Mouse (Mus musculus) cerebellum, adult 8-10 months (tissue): ENCODE measurements around the gene Hoxd3.

Experiments used
- DNase-seq: peaks from one replicate; pipeline ENCODE4 v3.0.0; 2022

The Hoxd3 gene

GRCm38 (mm10) chr2:74711721-74712621 is at the start of gene Hoxd3, which contains the start of gene Hoxd4:
Gene Hoxd3, plus strand, starts transcription at chr2:74711927.
Gene Hoxd4, plus strand, starts transcription at chr2:74711929.
- no peak for DNase-seq

DNA sequence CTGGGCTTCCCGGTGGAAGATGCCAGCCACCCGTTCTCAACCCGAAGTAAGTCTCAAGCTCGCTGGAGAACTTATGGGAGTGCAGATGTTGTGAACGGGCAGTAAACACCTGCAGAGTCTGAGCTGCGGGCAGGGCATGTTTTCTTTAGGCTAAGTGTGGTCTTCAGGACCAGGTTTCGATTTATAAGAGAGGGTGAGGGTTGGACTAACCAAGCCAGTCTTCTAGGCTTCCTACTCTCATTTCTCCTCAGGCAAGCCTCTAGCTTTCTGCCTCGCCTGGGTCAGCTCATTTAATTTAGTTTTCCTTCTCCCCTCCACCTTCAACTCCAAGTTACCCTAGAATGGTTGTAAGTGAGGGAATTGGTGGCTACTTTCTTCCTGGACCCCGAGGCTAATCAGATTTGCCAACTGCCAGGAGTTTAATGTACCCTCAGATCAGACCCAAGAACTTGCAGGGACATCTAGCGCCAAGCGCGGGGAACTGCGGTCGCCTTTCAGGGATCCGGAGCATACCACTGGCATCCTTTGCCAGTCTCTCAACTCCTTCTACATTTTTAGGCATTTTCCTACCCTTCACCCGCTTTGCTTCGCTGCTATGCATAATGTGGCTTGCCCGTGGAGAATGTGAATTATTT is 48.3 kb upstream of the Hoxd3 start:
- DNase-seq, result no peak

DNA sequence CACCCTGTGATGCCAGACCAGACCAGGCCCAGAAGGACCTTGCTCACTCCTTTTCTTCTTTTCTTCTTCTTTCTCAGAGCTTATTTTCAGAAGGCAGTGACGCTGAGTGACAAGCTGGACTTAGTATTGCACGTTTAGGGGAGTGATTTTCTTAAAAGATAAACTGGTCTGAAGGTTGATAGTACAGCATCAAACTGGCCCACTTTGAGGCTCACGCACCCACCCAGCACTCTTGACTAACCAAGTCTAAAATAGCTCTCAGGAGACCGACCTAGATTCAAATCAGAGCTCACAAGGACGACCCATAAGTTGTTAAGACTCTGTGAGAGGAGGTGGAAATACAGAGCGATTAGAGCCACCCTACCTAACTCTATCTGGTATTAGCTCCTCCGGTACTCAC is 45.3 kb upstream of the Hoxd3 start:
- DNase-seq, result no peak

DNA sequence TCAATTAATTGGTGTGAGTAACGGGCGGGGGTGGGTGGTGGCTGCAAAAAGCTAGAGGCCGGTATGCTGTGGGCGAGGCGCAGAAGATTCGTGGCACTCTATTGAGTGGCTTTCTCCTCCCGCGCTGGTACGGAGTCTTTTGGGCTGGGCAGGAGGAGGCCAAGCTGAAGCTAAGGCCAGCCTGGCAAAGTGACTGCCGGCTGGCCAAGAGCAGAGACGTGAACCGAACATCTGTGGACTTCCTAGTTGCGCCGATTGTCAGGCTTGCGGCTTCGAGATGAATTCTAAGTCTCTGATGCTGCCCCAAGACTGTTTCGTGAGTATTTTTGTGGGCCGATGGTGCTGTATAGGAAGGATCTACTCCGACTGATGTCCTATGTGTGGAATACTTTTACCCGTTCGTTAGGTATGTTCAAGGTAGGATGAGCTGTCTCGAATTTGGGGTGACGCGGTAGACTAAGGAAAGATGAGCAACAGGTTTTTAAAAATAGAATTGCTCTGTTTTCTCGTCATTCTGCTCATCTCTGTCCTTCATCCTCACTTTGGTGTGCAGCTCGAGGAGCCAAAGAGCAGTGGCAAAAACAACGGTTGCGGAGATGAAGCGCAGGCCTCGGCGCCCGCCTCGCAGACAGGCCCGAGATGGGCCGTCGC is 44.4 kb upstream of the Hoxd3 start:
- DNase-seq, result no peak

DNA sequence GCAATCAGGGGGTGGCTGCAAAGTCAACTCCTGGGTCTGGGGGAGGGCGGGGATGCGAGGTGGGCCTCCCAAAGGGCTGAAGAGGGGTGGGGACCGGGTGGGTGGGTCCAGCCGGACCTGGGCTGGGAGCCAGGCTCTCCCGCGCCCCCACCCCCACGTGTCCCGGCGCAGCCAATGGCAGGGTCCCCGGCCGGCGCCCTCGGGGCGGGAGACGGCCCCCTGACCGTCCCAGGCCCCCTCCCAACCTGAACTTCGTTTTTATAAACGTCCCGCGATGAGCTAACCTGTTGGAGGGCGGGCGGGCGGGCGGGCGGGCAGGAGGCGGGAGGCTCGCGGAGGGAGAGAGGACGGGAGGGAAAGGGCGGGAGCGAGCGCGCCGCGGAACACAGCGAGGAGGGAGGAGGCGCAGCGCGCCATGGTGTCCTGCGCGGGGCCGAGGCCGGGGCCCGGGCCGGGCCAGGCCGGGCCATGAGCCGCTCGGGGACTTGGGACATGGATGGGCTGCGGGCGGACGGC is 43.8 kb upstream of the Hoxd3 start, which contains the start of gene Hoxd13:
Gene Hoxd13, plus strand, starts transcription at position 469 of the 516 bp plus-strand sequence.
- no peak for DNase-seq

GRCm38 (mm10) chr2:74668370-74669229 is 43.1 kb upstream of the Hoxd3 start:
- DNase-seq, result no peak

DNA sequence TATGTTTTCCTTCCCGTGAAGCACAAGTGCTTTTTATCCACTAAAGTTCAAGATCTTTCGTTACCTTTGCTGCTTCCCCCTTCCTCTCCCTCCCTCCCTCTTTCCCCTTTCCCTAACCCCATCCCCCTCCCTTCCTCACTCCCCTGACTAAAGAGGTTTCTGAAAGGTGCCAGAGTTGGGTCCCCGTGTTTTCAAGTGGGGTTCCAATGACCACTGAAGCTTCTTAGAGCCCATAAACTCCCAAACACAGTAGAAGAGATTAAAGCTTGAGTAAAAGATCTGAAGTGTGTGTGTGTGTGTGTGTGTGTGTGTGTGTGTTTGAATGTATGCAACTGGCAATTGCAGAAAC is 42.5 kb upstream of the Hoxd3 start:
- no peak for DNase-seq

GRCm38 (mm10) chr2:74669650-74670235 is 42.0 kb upstream of the Hoxd3 start:
- DNase-seq, result no peak

DNA sequence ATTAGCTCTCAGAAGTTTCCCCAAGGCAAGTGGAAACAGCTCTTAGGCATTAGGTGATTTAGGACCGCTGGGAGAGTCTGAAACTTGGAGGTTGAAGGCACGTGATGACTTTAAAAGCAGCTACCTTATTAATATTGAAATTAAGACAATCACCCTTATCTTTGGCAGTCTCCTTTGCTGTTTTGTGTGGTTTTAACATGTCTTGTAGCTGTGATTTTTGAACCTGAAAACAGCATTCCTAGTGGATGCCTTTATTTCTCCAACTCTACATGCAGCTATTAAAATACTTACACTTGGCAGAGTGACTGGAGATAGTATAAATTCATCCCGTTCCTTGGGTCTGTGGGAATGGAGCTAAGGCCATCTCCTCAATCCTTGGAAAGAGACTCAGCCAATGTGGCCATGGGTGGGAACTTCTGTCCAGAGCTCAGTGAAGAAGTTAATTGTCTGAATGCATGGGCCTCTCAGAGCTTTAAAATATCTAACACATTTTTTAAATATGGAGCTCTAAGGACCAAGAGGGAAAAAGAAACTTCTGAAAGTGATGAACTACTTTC is 41.0 kb upstream of the Hoxd3 start:
- DNase-seq, result no peak

DNA sequence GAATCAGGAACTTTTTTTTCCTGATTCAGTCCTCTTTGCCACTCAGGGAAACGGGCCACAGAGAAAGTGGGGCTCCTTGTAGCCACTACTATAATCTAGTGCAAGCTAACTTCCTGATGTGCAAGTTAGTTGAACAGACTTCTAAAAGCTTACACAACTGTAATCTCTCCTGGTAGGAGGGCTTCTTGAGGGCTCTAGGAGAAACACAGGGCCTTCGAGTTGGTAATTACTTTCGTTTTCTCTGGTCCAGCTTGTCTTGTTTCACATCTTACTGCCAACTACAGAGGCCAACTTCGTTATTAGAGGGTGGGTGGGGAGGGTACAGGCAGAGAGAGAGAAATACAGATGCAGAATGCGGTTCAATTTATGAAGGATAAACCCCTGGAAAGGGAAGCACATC is 39.9 kb upstream of the Hoxd3 start:
- no peak for DNase-seq

DNA sequence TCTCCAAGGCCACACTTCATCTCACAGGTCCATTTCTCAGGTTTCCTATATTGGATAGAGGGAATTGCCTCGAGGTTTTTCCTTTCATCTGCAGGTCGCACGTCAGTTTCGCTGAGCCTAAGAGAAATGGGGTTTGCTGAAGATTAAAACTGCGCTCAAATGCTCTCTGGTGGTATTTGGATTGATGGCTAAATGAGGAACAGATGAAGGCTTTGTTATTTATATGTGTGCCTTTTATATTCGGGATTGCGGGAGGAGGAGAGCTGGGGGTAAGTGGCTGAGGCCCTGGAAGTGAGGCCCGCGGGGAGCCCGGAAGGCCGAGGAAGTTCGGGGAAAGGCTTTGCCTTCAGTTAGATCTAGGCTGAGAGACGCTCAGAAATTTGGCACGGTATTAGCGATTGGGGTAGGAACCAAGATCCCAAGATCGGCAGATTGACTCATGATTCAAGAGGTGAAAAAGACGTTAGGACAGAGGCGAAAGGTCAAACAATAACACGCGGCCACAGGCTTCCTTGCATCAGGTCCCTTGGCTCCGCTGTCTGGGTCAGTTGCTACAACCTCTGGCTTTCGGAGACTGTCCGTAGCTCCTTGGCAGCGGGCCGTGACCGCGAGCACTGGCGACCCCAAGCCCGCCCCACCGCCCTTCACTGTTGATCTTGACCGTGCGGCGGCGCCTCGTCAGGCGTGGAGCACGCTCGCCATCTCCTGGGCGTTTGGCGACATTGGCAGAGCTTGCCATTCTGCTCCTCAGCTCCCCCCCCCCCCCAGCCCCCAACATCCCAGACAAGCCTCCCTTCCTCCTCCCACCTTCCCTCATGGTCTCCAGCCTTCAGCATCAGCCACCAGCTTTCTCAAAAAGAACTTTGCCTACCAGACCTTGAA is 39.0 kb upstream of the Hoxd3 start:
- no peak for DNase-seq

DNA sequence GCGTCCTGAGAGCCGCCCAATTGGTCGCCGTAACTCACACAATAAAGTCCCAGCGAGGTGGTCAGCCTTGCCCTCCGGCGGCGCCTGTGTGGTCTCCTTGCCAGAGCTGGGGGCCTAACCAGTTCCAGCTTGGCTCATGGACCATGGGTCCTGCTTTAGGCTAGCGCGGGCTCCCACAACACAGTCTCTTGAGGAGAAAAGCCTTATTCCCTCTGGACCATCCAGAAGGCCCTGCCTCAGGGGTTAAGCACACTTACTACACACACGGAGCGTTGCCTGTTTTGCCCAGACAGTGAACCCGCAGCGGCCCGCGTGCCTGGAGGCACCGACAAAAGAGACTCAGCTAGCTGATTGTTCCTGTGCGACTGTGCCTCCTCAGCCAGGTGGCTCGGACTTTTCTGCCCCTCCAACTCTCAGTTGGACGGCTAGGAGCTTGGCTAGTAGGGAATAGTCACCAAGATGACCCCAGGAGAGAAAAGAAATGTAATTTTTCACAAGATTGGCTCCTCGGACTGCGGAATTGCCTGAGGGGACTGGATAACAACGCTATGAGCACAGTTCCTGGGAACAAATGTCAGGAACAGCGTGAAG is 37.8 kb upstream of the Hoxd3 start:
- DNase-seq, result no peak

GRCm38 (mm10) chr2:74674881-74675665 is 36.7 kb upstream of the Hoxd3 start, which contains the start of gene Hoxd12:
Gene Hoxd12, plus strand, starts transcription at chr2:74675013.
- no peak for DNase-seq

- DNase-seq, result no peak
These were observed 36.0 kb upstream of the Hoxd3 start for GRCm38 (mm10) chr2:74675666-74676282.

DNA sequence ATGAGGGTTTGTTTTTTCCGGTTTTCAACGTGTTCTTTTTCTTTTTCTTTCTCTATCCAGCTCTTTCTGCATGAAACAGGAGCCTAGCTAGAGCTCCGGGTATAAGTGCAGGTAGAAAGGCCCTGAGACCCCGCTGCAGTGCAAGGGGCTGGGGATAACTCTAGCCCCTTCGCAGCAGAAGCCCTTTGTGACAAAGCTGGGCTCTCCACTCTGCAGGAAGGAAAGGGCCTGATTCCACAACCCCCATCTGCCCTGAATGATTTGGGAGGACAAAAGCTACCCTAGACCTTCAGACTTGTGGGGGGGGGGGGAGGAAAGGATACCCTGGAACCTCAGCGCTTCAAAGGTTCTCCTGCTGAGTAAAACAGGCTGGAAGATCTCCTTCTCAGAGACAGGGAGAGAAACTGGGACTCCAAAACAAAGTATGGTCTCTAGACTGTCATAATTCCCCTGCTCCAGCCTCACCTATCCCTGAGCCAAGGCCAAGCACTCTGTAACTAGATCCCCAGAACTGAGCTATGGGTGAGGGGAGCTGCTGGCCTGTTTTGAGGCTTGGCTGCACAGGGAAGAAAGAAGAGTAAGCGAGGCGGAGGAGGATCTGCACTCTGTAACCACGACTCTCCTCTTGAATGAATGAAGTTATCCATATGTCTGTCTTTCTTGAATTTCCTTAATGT is 35.2 kb upstream of the Hoxd3 start:
- DNase-seq, result no peak

DNA sequence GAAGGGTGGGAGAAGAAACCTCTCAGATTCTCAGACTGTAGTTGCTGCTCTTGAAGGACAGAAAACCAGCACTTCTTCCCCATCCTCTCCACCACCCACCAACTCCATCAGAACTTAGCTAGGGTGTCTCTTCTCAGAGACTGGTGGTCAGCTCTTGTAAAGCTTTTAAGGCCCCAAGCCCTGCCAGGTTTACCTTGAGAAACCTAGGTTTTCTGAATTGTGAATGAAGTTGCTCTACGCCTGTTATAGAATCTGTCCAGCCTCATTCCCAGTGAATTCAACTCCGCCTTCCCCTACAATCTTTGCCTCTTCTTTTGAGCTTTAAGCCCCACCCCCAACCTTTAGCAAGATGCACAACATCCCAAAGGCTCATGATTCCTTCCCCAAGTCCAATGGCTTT is 34.6 kb upstream of the Hoxd3 start:
- DNase-seq, result no peak

- DNase-seq, result no peak
These were observed 32.7 kb upstream of the Hoxd3 start, which contains the start of gene Hoxd11 for GRCm38 (mm10) chr2:74678891-74679595. Gene Hoxd11, plus strand, starts transcription at chr2:74679557.

- DNase-seq, result no peak
These were observed 32.1 kb upstream of the Hoxd3 start for GRCm38 (mm10) chr2:74679596-74679971.
